Mouse (Mus musculus) CD4-positive helper T cell, adult 2 months (primary cell): Measurements from ENCODE around the gene Acnat1.
"Not testable (repeated sequence)": the region's sequence is repeated elsewhere in the genome, so short reads cannot be mapped to it uniquely, and the experiment has no call there.

ENCODE experiments used
- DNase-seq: peaks from one replicate; pipeline ENCODE4 v3.0.0-alpha.2; 2012; ENCODE audit warnings: low read depth, missing footprints, low spot score

Gene Acnat1

GRCm38 (mm10) chr4:49456171-49456570 lies 17.5 kb downstream of the Acnat1 start:
- no peak for DNase-seq

GRCm38 (mm10) chr4:49451848-49452551 lies 21.7 kb downstream of the Acnat1 start:
- no peak for DNase-seq

GRCm38 (mm10) chr4:49451133-49451847 lies 22.4 kb downstream of the Acnat1 start:
- DNase-seq: not testable (repeated sequence)

- DNase-seq: not testable (repeated sequence)
Measured at GRCm38 (mm10) chr4:49436968-49437367, 36.7 kb downstream of the Acnat1 start.

GRCm38 (mm10) chr4:49410151-49410550 lies 63.6 kb downstream of the Acnat1 start:
- not testable (repeated sequence) for DNase-seq

GRCm38 (mm10) chr4:49407957-49408356 lies 65.8 kb downstream of the Acnat1 start, which contains the start of gene Acnat2:
Acnat2 (minus strand) TSS chr4:49408151.
- not testable (repeated sequence) for DNase-seq
